Mouse (Mus musculus) lung, postnatal 36 days (tissue): ENCODE measurements at regions not wholly inside any gene's neighbourhood (a gene's known extent, or its start where the extent isn't known, plus 50 kb on each side); places are given as distances from the start of the nearest gene placed in this dataset.
A peak's percentile ranks its signal among the peaks of the same experiment; 100 is the strongest.

Source experiments
- DNase-seq: peaks from one replicate; pipeline ENCODE4 v3.0.0; 2022; ENCODE audit warnings: mixed read lengths

DNA sequence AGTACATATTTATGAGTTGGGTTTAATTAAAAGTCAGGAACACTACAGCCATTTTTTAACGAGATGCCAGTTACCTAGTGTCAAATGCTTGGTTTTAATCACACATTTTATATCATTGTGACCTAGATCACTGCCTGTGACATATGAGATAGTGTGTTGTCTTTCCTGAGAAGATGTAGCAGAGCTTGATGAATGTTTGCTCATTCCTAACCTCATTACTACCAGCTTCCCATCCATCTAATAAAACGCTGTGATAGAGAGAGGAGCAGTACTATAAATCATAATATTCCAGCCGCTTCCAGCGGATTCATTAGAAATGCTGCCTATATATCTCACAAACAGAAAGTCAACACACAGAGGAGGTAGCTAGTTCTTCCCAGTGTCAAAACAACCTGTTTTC is 163.6 kb downstream of the Aldoart1 start:
- DNase-seq = no peak

DNA sequence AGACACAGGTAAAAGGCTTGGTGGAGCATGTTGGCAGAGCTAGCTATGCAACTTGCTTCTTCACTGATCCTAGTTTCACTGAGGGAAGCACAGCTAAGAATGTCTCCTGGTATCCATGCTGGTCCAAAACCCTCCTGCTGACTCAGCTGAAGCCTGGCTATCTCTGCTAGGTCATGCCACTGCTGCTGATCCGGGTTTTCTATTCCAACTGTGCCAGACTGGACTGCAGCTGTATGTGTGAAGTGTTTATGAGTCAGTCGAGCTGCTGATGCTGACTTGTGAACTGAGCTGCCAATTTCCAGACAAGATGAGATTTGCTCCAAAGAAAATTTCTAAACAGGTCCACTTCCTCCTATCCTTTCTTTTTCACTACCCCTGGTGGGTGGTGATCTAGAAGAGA is 178.4 kb downstream of the Aldoart1 start:
- no peak for DNase-seq

DNA sequence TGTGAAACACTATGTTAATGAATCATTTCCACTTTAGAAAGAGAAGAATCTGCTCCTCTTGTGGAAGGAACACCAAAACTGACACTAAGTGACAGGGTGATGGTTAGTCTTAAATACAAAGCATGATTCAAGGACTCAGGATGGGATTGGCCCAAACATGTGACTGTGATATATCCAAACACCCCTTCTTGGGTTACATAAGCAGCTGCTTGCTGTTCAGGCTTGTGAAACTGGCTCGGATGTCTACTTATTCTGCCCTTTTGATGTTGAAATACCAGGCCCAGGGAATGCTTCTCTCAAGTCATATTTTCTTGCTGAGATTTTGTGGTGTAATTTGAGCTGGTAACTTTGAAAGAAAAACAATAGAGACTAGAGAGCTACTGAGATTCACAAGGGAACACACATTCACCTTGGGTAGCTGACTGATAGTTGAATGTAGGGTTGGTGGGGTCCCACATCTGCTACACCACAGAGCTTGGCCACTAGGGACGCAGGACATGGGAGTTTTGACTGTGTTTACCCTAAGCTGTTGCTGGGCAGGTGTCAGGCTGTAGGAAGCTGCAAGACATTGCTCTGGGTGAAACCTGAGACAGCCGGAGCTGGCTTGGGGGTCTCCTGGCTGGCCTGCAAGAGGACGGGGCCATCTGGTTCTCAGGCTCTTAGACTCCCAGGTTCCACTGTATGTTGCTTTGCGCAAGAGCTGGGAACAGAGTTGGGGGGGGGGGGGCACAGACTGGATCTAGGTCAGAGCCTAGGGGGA is 180.6 kb downstream of the Aldoart1 start:
- no peak for DNase-seq

DNA sequence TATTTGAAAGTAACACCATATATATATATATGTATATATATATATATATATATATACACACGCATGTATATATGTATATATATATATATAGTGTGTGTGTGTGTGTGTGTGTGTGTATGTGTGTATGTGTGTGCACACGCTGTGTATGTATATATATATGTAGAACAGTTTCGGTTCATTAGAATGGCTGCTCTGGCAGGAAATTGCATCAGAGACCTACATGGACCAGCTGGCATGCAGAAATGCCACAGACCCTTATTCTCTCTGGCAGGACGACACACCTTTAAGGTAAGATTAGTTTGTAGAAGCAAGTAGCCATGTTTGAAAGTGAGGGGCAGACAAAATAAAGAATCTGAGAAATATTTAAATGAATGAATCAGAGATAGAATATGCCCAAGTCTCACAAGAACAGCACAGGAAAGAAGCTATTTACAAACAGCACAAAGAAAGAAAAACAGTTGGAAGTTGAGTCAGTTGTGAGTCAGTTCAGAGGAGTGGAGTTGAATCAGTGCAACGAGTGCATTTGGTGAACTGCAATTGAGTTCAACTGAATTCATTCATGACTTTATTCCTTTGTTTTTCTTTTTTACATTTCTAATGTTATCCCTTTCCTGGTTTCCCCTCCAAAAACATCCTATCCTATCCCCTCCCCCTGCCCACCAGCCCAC is 182.5 kb downstream of the Aldoart1 start:
- DNase-seq = no peak

DNA sequence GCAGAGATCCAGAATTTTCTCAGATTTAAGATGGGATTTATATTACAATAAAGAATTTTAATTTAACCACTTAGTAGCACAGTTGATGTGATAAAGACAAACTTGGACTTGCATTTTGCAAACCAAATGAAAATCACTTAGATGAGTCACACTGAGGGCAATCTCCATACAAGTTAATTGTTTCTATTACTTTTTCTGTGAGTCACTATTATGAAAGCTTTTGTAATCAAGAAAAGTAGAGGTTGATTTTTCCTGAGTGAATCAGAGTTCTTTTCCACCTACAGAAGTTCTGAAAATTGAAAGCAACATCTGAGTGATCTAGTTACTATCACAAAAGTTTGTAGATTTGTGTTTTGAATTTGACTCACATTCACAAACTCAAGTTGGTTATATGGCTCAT is 188.1 kb downstream of the Aldoart1 start:
- no peak for DNase-seq

DNA sequence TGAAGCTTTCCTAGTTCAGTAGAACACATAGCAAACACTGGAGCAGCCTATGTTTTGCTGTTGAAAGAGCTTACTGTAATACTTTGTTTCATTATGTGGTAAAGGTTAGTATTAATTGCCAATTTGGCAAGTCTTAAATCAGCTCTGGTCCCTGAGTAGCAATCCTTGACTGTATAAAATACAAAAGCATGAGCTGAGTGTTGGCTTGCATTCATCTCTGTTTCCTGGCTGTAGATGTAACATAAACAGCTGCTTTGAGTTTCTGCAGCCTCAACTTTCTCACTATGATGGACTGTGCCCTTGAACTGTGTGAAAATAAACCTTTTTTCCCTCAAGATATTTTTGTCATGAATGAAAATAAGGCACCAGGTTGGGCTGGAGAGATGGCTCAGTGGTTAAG is 190.0 kb downstream of the Aldoart1 start:
- DNase-seq = no peak

DNA sequence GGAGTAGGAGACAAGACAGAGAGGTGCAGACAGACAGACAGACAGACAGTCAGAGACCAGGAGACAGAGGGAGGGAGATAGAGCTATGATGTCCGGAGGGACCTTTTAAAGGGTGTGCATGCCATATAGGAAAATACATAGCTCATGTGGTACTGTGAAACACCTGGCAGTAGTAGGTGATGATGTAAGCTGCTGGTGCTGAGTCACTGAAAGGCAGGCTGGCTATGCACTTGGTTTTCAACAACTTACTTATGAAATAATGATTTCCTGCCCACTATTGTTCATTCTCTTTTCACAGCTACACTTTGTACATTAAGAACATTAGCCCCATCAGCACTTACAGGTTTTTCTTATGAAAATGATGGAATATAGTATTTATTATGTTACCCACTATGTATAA is 196.2 kb downstream of the Aldoart1 start:
- DNase-seq = no peak

DNA sequence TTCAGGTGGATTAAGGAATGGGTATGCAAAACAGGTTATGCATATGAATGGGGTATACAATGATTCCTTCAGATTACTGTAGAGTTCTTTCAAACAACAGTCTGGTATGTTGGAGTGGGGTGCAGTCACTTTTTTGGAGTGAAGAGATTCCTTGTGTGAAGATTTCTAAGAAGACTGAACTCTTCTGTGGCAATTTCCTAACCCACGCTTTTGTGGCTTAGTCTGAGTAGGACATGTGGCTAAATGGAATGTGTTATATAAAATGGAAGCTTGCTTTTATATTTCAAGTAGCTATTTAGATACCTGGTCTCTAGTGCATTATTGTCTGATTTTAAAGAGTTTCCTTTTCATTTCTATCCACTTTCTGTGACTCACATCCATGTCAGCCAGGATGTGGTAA is 205.3 kb downstream of the Aldoart1 start:
- DNase-seq = no peak

DNA sequence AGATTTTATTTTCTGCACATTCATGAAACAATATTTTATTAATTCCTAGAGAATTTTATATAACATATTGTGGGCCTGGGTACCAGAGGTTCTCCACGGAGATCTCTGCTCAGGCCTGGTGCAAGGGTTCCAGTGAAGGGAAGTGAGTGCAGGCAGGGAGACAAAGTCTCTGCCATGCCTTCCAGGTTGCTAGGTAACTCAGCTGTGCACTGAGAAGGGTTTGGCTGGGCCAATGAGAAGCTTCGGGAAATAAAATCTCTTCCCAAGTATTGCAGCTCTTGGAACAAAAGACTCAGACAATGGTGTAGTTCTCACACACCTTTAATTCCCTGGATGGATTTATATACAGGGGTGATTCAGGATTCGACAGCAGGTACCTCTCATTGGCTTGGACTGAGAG is 223.0 kb downstream of the Aldoart1 start:
- no peak for DNase-seq

DNA sequence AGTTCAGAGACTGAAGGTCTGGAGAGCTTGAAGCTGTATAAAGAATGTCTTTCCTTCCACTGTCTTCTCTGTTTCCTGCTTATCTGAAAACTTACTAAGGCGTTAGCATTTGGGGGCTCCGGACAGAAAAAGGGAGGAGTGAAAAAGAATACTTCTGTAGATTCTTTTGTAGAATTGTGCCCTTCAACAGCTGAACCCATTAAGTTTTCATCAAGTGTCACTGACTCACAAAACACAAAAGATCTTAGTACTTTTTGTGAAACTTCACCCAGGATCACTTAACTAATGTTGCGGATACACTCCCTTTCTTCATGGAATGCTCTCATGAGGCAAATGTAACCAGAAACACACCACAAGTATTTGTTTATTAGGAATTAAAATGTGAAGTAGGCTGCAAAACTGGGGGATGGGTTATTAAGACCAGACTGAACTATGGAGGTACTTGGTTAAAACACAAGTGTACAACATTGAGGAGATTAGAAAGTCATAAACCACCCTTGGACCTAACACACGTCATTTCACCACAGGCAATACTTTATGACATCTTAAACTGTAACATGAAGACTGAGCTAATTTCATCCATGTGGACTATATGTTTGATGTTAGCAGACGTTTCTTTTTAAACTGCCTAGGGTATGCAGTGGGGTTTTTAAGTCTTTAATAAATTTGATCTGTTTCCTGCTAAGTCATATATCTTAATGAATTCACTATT is 225.1 kb downstream of the Aldoart1 start:
- no peak for DNase-seq

DNA sequence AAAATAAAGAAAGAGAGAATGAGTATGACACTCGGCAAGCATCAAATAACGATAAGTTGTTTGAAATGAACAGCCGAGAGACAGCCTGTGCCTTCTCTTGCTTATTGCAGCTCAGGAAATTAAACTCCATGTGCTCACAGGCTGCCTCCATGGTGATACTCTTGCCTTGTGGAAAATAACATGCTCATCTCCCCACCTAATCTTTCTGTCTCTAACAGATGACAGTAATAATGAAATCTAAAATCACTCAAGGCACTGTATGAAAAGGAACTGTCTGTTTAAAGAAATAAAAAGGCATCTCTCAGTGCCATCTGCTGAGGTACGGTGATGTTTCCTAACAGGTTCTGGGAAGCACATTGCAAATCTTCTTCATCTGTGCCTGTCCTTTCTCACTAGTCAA is 247.3 kb downstream of the Aldoart1 start:
- no peak for DNase-seq

DNA sequence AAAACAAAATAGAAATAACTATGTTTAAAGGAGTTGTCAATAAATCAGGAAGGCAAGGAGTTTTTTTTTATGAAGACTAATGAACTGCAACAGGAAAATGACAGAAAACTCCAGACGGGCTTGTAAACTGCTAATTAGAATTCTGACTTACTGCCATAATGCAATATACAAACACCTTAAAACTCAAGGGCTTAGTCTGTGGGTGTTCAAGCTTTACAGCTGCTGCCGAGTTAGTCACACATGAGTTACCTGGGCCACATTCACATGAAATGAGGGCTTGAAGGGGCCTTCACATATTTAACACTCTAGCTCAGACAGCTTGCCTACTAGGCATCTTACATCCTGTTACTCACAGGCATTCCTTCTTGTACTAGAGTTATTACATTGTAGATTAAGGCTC is 256.9 kb downstream of the Aldoart1 start:
- no peak for DNase-seq

DNA sequence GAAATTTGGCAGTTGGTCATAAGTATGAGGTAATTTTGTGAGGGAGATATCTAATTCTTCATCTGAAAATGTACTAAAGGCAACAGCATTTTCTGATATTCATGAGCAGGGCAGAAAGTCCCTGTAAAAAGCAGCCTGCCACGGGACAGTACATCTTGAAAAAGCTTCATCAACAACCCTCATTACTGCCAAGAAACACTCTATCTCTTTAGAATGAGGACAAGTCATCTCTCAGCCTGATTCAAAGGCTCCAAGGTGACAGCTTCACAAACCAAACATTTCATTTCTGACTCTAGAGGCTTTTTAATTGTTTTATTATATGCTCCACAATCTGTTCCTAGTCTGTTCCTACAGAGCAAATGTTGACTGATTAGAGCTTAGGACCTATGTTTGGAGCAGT is 260.3 kb downstream of the Aldoart1 start:
- DNase-seq = no peak

DNA sequence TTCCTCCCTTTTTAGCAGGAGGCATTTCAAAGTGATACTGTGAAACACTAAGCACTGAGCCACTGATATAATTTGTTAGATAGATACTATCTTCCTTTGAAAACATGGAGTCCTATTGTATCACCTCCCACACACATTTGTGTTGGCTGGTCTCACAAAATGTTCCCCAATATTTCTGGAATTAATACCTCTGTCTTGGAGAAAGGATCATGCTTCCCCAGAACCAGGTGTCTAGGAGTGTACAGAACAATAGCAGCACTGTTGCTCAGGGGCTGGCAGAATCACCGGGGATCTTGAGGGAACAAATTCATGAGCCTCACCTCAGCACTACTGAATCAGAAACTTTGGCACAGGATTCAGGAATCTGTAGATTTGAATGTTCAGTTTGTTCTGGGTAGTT is 277.5 kb downstream of the Aldoart1 start:
- DNase-seq = no peak

DNA sequence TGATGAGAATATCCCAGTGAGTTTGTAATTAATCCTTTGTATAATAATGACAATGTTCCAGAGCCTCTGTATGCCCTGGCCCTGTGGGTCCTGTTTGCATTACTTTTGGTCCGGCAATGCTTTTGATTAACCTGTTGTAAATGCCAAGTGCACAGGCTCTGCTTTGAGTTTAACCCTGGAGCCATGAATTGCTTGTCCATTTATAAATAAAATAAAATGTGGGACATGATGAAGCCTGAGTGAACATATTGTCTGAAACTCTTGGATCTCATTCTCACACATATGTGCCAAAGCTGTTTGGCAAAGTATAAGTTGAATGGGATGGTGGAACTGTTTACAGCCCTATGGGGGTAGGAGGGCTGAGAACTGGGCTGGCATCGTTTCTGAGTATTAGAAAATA is 280.5 kb downstream of the Aldoart1 start:
- no peak for DNase-seq

DNA sequence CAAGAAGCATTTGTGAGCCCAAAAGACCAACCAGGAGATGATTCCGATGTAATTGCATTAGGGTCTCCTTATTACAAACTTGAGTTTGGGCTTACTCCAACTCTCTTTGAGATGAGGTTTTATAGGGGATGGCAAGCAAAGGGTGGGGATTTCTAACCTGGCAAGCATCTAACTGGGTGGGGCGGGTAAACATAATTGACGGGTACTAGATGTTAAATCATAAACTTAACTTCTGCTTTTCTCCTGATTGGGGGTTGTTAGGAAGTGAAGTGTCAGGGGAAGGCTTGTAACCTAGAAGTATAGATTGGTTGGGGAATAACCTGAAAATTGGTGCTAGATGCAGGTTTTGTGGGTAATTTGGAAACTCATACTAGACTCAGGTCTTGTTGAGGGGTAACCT is 287.2 kb downstream of the Aldoart1 start:
- no peak for DNase-seq

DNA sequence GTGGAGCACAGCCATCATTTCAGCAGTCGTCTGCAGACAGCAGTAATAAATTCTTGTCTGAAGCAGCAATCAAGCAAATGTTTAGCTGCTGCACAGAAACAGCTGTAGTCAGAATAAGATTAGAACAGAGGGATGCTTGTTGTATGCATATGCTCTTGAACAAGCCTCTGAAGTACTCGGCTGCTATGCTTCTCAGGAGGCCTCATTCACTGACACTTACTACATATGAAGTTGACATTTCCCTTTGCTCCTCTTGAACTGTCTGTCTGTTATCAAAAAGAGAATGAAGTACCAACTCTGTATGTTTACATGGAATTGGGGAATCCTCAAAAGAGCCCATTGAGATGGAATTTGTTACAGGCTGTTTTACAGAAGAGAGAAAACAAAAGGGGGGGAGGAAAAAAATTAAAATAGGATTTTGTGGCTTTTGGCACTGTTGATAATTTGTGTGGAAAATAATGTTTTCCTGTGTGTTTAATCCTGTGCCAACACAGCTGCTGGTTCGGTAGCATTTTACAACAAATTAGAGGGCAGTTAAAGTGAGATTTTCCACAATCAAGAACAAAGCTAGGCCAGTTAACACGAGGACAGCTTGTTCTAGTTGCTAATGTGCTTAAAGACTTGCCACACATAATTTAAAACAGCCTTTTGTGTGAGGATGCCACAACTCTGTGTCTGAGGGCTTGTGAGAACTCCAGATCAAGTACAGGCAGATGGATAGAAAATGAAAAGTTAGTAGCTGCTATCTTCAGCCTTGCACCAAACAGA is 289.3 kb downstream of the Aldoart1 start:
- DNase-seq = no peak

DNA sequence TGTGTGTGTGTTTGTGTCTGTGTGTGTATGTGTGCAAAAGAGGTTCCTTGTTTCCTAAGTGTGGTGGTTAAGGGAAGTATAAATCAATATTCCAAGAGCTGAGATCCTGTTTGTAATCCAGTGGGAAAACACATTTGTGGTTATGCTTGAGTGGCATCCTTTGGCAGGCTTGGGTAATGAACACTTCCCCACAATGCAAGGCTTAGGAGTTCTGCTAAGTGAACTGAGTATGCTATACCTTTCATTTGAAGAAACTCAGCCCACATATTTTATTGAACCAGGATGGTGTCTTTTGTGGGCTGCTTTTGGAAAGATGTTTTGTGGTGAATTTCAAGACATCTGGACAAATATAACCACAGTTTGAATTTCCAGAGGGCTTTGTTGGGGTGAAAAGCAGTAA is 298.2 kb downstream of the Aldoart1 start:
- DNase-seq = no peak

DNA sequence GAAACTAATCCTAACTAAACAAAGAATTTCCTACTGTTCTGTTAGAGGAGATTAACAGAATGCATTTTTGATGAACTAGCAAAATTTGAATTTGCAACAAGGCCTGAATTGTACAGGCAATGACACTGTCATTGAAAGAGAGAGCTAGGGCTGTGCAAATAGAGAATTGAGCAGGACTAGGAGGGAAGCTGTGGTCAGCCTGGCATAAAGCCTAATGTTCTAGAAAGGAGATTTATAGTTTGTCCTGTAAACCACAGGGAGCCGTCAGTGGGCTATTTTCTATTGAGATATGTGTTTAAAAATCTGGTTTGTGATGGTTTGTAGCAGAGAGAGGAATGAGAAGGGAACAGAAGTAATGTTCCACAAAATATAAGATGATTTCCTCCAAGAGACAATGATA is 317.9 kb downstream of the Aldoart1 start:
- peak; percentile 19 for DNase-seq

DNA sequence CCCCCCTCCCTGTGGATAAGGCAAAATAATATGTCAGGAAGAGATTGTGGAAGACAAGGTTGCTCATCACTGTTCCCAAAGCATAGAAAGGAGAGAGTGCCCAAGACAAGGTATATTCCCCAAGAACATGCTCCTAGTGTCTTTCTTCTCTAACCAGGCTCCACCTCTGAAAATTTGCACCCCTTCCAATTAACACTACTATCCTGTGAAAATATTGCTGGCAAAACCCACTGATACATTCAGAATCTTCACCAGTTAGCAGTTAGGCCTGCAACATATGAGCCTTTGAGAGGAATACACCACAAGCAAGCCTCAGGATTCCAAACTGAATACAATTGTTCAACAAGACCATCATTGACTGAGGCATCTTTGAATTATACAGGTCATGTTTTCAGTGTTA is 323.9 kb upstream of the Tle1 start:
- no peak for DNase-seq

DNA sequence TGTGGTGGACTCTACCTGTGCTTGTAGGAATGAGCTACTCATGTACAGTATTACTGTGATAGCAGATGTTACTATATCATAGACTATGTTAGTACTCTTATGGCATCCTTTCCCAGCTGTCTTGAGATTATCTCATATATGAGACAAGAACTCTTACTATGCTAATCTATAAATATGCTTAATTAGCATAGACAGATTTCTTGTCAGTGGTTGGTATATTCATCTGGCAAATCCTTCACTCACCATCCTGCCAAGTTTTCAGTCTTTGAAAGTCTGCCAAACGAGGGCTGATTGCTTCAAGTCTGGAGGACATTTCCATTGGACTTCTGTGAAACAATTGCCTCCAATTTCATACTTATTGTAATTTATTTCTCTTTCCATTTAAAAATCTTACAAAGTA is 323.4 kb upstream of the Tle1 start:
- DNase-seq = no peak

DNA sequence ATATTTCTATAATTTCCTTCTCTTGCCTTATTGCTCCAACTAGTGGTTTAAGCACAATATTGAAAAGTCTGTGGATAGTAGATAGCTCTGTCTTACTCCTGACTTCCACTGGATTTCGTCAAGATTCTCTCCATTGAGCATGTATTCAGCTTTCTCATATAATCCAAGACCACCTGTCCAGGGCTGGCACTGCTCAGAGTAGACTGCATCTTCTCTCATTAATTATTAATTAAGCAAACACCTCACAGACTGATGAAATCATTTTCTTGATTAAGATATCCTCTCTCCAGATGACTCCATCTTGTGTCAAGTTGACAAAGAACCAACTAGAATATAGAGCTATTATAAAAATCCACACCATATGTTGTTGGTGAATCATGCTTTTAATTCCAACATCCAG is 310.5 kb upstream of the Tle1 start:
- no peak for DNase-seq

DNA sequence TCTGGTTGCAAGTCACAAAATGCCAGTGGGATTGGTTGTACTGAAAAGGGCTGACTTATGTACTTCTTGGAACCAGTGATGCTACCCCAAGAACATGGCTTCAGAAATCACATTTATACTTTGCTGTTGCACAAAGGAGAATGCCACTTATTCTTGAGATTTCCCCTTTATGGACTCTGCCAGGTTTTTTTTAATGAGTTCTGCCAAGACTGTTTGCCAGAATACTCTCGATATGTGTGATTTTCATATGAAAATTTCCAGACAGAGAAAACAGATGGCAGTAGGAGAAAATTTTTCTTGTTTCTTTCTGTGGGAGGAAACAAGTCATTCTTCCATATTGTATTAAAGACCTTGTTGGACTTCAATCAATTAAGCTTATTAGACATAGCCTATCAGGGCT is 281.0 kb upstream of the Tle1 start:
- no peak for DNase-seq

DNA sequence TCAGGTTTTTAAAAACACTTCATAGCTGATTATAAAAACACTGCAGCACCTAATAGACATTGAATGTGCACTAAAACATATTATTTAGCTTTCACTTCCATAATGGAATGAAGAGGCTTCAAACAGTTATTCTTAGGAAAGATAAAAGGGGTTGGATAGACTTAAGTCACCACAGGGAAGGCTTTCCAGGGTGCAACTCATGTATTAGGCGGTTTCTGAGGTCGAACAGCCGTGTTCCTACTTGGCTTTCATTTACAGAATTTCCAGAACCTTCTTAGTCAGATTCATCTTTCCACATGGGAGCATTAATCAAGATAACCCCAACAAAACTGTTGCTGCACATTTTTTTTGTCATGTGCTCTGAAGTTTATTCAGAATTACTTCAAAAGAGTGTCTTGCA is 279.8 kb upstream of the Tle1 start:
- DNase-seq = no peak
